Mouse (Mus musculus) forebrain, embryonic 15.5 days (tissue): ENCODE measurements around the gene Rpl18. TPM values are rescaled to one million over a fixed set of nuclear protein-coding genes. Genes with fewer than 3 reads are reported as not detected.

Experiments
- ATAC-seq: fragments of 200-750 bp; cut with Nextera tagmentation; replicated peaks from 2 replicates; pipeline ENCODE4 v1.8.0; 2017; ENCODE audit warnings: mild to moderate bottlenecking, moderate TSS enrichment, moderate library complexity
- H3K27ac ChIP-seq: fragments of 300-500 bp; sonication (generic); replicated peaks from 2 replicates; pipeline ENCODE4 v1.5.1; 2015; ENCODE audit warnings: mild to moderate bottlenecking, inconsistent platforms
- H3K27me3 ChIP-seq: fragments of 300-500 bp; sonication (generic); 2 replicates; pipeline ENCODE4 v1.6.1; 2015; ENCODE audit warnings: inconsistent platforms
- H3K36me3 ChIP-seq: fragments of 300-500 bp; sonication (generic); 2 replicates; pipeline ENCODE4 v1.6.1; 2015; ENCODE audit warnings: mild to moderate bottlenecking, inconsistent platforms
- H3K4me1 ChIP-seq: fragments of 300-500 bp; sonication (generic); 2 replicates; pipeline ENCODE4 v1.6.1; 2015; ENCODE audit warnings: inconsistent platforms
- H3K4me2 ChIP-seq: fragments of 300-500 bp; sonication (generic); replicated peaks from 2 replicates; pipeline ENCODE4 v1.6.1; 2015; ENCODE audit warnings: mild to moderate bottlenecking, inconsistent platforms
- H3K4me3 ChIP-seq: fragments of 300-500 bp; sonication (generic); 2 replicates; pipeline ENCODE4 v1.5.1; 2015; ENCODE audit warnings: mild to moderate bottlenecking, inconsistent platforms
- H3K9ac ChIP-seq: fragments of 300-500 bp; sonication (generic); replicated peaks from 2 replicates; pipeline ENCODE4 v1.6.1; 2015; ENCODE audit warnings: mild to moderate bottlenecking, inconsistent platforms
- H3K9me3 ChIP-seq: fragments of 300-500 bp; sonication (generic); 2 replicates; pipeline ENCODE4 v1.6.1; 2016; ENCODE audit warnings: inconsistent platforms
- WGBS: fragments of 180-500 bp; shearing (Covaris S2); methylation state at CpG from one replicate; pipeline ENCODE4 v1.1.7; 2015; ENCODE audit warnings: mixed read lengths; 5-methylcytosine and 5-hydroxymethylcytosine counted together
- polyA plus RNA-seq: library from polyadenylated mRNA; unstranded; fragments of >200 nt; fragmentation: Nextera tagmentation; extraction: Ambion mirVana; gene quantifications from 2 replicates; pipeline ENCODE4 v1.2.1, GENCODE M21; 2015

Gene Rpl18
- polyA plus RNA-seq, 1 experiment from 2014 or later = 633 TPM

DNA sequence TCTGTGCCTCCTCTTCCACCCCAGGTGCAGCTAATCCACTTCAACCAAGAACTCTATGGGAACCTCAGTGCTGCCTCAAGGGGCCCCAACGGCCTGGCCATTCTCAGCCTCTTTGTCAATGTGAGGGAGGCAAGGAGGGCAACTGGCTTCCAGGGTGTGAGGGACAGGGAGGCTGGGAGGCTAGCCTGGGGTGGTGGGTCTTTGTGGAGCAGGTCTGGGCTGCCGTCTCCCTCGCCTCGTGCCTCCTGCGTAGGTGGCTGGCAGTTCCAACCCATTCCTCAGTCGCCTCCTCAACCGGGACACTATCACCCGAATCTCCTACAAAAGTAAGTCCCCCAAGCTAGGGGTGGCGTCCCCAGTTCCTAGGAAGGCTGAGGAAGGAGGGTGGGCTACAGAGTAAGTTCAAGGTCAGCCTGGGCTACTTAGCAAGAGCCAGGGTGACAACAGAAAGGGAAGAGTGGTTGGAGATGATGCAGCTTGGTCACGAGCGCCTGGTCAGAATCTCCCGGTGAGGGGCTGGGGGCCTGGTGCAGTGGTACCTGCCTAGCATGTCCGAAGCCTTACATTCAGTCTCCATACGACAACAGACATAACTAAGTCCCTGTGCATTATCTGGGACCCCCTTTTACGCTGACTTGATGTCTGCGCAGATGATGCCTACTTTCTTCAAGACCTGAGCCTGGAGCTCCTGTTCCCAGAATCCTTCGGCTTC, 12.3 kb upstream of the Rpl18 start:
- Histone ChIP-seq H3K4me2 (peak overlapping the region; percentile 98), H3K4me1 (peaks cover 70% of the 10 kb centered on the region), H3K36me3 (no peaks in the 10 kb centered on the region), H3K27me3 (peaks cover 20% of the 10 kb centered on the region), H3K9ac (no peak overlapping the region; the same call in 1 of the 2 replicates), H3K4me3 (peak overlapping the region; percentile 56), H3K9me3 (no peaks in the 10 kb centered on the region), H3K27ac (peak overlapping the region; percentile 85)
- WGBS = 88% methylated on average over 17 of the region's 17 CpGs
- ATAC-seq = no peak

DNA sequence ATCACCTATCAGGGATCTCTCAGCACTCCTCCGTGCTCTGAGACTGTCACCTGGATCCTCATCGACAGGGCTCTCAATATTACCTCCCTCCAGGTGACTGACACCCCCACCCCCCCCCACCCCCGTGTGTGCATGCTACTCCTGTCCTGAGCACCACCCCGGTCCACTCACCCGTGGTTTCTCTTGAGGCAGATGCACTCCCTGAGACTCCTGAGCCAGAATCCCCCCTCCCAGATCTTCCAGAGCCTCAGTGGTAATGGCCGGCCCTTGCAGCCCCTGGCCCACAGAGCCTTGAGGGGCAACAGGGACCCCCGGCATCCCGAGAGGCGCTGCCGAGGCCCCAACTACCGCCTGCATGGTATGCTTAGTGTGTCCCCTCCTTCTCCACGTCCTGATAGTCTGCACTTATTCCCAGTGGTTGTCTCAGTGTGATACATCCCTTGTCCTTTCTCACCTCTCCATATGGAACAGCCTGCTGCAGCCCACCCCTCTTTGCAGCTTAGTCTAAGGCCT, 11.7 kb upstream of the Rpl18 start:
- 32% methylated on average over 12 of the region's 12 CpGs for WGBS
- Histone ChIP-seq H3K27ac (peak overlapping the region; percentile 85), H3K4me1 (peaks cover 76% of the 10 kb centered on the region), H3K27me3 (peaks cover 16% of the 10 kb centered on the region), H3K9ac (peak overlapping the region; percentile 39), H3K36me3 (no peaks in the 10 kb centered on the region), H3K4me3 (peak overlapping the region; percentile 56), H3K4me2 (peak overlapping the region; percentile 98), H3K9me3 (no peaks in the 10 kb centered on the region)
- 0 out of 2 replicates have a peak, but pooled peaks have one; percentile 0 for ATAC-seq

DNA sequence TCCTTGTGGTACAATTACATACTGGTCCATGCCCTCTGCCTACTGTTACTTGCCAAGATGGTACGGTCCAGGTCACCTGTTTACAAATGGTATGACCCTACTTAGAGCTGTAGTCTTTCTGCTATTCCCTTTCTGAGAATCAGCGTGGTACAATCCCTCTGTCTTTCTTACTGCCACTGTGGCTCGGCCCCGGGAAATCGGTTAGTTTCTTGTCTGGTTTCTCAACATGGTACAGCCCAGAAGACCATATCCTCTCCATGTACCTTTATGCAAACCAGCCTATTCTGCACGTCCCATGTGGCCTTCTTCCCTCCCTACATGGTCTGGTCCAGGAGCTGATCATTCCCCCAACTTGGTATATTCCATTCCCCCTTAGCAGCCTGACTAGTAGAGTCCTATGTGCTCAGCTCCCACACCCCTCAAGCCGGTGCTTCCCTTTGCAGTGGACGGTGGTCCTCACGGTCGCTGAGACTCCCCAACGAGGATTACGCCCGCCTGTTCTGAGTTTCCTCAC, 11.2 kb upstream of the Rpl18 start:
- H3K9me3 ChIP-seq = no peaks in the 10 kb centered on the region
- 1% methylated on average over 13 of the region's 13 CpGs for WGBS
- peak overlapping the region; percentile 85 for H3K27ac ChIP-seq
- H3K4me3 ChIP-seq = peak overlapping the region; percentile 56
- H3K9ac ChIP-seq = peak overlapping the region; percentile 39
- peaks cover 81% of the 10 kb centered on the region for H3K4me1 ChIP-seq
- ATAC-seq = peak; percentile 46
- H3K4me2 ChIP-seq = peak overlapping the region; percentile 98
- peaks cover 11% of the 10 kb centered on the region for H3K27me3 ChIP-seq
- no peaks in the 10 kb centered on the region for H3K36me3 ChIP-seq

DNA sequence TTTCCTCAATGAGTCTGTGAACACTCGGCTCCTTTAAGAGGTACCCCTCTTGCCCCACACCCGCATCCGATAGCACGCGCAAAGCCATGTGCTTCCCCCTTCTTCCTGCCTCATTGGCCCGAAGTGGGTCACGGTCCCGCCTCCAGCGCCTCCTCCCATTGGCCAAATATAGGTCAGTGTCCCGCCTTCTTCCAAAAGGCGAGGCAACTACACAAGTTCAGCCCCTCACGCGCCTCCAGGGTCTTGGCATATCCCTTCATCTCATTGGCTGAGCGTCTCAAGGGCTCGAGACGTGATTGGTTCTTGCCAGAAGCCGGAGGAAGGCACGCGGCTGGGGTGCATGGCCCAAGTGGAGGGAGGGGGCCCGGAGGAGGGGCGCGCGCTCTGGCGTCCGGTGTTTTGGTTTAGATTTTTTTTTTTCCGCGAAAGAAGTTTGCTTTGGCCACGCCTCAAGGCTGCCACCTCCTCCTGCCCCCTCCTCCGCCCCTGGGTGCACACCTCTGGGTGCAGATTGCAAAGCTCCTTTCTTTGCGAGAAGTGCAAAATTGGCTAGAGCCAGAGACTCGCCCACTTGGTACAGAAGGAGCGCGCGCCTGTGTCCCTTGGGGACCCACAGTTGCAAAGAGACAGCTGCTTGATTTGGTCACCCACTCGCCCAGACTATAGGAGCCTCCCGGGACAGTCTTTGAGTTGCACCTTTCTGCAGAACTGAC, 10.4 kb upstream of the Rpl18 start, which contains the start of gene Dbp:
Gene Dbp (plus strand): TSS at position 359 of the 713 bp plus-strand sequence.
- Histone ChIP-seq H3K9me3 (no peaks in the 10 kb centered on the region), H3K27ac (peak within 1 kb of the TSS; percentile 85), H3K9ac (peak within 1 kb of the TSS; percentile 70), H3K4me3 (peak within 1 kb of the TSS; percentile 56), H3K27me3 (0 out of 2 replicates have a peak, but pooled peaks cover 5% of the 10 kb centered on the region), H3K36me3 (peaks cover 2% of the 10 kb centered on the region; the same call in 1 of the 2 replicates), H3K4me2 (peak within 1 kb of the TSS; percentile 98), H3K4me1 (peaks cover 83% of the 10 kb centered on the region)
- ATAC-seq = peak; percentile 83
- under 1% methylated on average over 36 of the region's 36 CpGs for WGBS

DNA sequence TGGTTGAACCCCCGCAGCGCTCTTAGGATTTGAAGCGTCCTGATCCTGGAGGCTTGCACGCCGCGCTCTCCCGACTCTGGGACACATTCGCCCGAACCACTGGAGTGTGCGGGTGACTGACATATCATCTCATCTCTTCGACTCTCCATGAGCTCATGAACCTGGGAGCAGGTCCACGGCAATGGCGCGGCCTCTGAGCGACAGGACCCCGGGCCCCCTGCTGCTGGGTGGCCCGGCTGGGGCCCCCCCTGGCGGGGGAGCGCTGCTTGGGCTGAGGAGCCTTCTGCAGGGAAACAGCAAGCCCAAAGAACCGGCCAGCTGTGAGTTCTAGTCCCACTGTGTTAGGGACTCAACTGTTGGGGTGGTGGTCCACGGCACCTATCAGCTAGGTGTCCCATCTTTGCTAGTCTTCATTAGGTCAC, 9.8 kb upstream of the Rpl18 start:
- peaks cover 8% of the 10 kb centered on the region for H3K36me3 ChIP-seq
- peak overlapping the region; percentile 45 for H3K9ac ChIP-seq
- H3K4me1 ChIP-seq = peaks cover 78% of the 10 kb centered on the region
- under 1% methylated on average over 21 of the region's 21 CpGs for WGBS
- H3K27me3 ChIP-seq = no peaks in the 10 kb centered on the region
- no peaks in the 10 kb centered on the region for H3K9me3 ChIP-seq
- peak overlapping the region; percentile 85 for H3K27ac ChIP-seq
- no peak for ATAC-seq
- peak overlapping the region; percentile 98 for H3K4me2 ChIP-seq
- peak overlapping the region; percentile 56 for H3K4me3 ChIP-seq

DNA sequence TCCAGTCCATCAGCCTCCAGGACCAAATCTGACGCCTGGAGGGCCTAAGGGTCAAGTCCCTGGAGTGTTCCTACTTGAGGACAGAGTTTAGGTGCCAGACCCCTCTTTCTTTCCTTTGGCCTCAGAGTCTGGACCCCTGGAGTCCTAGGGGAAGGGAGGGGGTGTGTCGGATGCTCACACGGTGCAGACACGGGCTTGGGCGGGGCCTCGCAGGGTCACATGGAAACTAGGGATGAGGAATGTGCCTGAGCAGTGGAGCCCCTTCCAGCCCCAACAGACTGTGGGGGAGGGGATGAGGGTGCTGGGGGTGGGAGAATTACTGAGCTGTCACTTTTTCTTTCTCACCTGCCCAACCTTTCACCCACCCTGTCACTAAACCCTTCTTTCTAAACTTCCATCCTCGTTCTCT, 9.4 kb upstream of the Rpl18 start:
- no peak for ATAC-seq

DNA sequence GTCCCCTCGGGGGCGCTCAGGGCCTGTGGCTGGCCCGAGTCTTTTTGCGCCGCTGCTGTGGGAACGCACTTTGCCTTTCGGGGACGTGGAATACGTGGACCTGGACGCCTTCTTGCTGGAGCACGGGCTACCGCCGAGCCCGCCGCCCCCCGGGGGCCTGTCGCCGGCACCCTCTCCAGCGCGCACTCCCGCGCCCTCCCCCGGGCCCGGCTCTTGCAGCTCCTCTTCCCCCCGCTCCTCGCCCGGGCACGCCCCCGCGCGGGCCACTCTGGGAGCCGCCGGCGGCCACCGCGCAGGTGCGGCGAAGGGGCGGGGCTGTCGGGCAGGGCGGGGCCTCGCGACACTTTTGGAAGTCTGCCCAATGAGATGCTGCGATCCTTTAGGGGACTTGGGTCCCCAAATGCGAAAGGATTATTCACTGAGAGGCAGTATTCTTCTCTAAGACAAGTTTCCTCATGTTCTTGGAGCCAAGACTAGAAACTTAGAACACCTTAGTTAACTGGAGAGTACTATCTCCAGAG, 8.5 kb upstream of the Rpl18 start:
- Histone ChIP-seq H3K27ac (peak overlapping the region; percentile 70), H3K4me1 (peaks cover 64% of the 10 kb centered on the region), H3K36me3 (peaks cover 21% of the 10 kb centered on the region), H3K4me3 (peak overlapping the region; percentile 56), H3K4me2 (peak overlapping the region; percentile 98), H3K9ac (peak overlapping the region; percentile 70), H3K27me3 (no peaks in the 10 kb centered on the region), H3K9me3 (no peaks in the 10 kb centered on the region)
- ATAC-seq = no peak
- WGBS = under 1% methylated on average over 45 of the region's 45 CpGs

More for the DNA sequence above, 9.4 kb upstream of the Rpl18 start:
- H3K36me3 ChIP-seq = peaks cover 12% of the 10 kb centered on the region
- H3K4me3 ChIP-seq = peak overlapping the region; percentile 56
- H3K27me3 ChIP-seq = no peaks in the 10 kb centered on the region
- H3K4me1 ChIP-seq = peaks cover 73% of the 10 kb centered on the region
- peak overlapping the region; percentile 70 for H3K9ac ChIP-seq
- no peaks in the 10 kb centered on the region for H3K9me3 ChIP-seq
- peak overlapping the region; percentile 98 for H3K4me2 ChIP-seq
- 0% methylated on average over 7 of the region's 7 CpGs for WGBS
- peak overlapping the region; percentile 85; the same call in 1 of the 2 replicates for H3K27ac ChIP-seq

DNA sequence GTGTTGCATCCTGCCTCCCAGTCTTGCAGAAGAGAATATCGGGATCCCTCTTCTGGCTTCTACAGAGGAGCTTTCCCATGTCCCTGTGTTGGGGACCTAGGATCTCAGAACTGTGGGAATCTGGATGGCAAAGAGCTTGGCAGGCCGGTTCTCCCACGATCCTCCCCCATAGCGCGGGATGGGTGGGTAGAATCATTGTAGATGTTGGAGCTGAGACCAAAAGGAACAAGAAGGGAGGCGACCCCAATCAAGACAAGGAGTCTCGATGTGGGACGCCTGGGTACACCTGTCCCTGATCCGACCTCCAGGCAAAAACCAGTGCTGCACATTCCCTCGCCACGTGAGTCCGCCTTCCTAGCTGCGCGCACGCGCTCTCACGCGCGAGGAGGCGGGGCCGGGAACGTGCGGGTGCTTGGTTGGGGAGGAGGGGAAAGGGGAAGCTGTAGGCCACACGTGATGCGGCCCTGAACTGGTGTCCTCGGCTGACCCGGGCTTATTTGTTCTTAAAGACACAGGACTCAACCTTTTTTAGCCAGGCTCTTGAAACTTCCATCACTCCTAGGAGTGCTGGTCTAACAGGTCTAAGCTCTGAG, 7.8 kb upstream of the Rpl18 start:
- H3K9ac ChIP-seq = peak overlapping the region; percentile 70
- under 1% methylated on average over 27 of the region's 27 CpGs for WGBS

DNA sequence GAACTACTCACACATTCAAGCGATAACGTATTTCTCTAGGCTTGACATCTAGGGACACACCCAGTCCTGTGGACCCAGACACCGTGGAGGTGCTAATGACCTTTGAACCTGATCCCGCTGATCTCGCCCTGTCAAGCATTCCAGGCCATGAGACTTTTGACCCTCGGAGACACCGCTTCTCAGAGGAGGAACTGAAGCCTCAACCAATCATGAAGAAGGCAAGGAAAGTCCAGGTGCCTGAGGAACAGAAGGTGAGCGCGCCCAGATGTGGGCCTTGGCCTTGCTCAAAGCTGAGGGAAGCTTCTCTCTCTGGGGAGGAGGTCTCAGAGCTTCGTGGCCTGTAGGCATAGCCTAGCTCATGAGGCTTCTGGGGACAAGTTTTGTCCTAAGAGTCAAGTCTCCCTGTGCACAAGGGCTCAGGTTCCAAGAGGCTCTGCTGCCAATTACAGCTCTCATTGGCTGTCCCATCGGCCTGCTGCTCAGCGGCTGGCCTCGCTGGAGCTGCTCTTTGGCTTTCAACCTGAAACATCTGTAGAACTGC, 7.0 kb upstream of the Rpl18 start:
- H3K36me3 ChIP-seq = peaks cover 36% of the 10 kb centered on the region
- no peak overlapping the region for H3K4me3 ChIP-seq
- no peaks in the 10 kb centered on the region for H3K9me3 ChIP-seq
- no peaks in the 10 kb centered on the region for H3K27me3 ChIP-seq
- 60% methylated on average over 13 of the region's 13 CpGs for WGBS
- peaks cover 58% of the 10 kb centered on the region for H3K4me1 ChIP-seq
- no peak for ATAC-seq
- no peak overlapping the region for H3K9ac ChIP-seq
- H3K4me2 ChIP-seq = peak overlapping the region; percentile 98
- H3K27ac ChIP-seq = peak overlapping the region; percentile 24

More for the DNA sequence above, 7.8 kb upstream of the Rpl18 start:
- H3K4me3 ChIP-seq = peak overlapping the region; percentile 56
- ATAC-seq = no peak
- H3K9me3 ChIP-seq = no peaks in the 10 kb centered on the region
- peaks cover 63% of the 10 kb centered on the region for H3K4me1 ChIP-seq
- peak overlapping the region; percentile 70 for H3K27ac ChIP-seq
- H3K4me2 ChIP-seq = peak overlapping the region; percentile 98
- peaks cover 28% of the 10 kb centered on the region for H3K36me3 ChIP-seq
- H3K27me3 ChIP-seq = no peaks in the 10 kb centered on the region

DNA sequence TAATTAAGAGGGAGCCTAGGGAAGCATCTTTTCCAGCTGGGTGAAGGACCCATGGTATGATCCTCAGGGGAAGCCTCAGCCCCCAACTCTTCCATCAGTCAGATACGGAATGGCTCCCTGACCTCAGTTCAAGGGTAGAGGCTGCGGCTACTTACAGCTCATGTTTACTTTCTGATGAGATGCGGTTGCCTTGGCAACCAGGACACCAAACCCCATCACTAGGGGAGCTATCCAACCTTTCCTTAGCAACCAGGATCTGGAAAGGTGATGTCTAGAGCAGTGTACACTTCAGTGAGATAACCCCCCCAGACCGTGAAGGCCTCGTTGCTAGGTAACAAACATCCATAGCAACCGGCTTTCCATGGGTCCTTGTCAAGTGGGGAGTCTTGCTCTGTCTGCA, 6.2 kb upstream of the Rpl18 start:
- Histone ChIP-seq H3K27ac (peak overlapping the region; percentile 69), H3K4me1 (peaks cover 54% of the 10 kb centered on the region), H3K9me3 (no peaks in the 10 kb centered on the region), H3K4me2 (peak overlapping the region; percentile 98; the same call in 1 of the 2 replicates), H3K27me3 (no peaks in the 10 kb centered on the region), H3K36me3 (peaks cover 38% of the 10 kb centered on the region), H3K9ac (no peak overlapping the region), H3K4me3 (no peak overlapping the region)
- 47% methylated on average over 6 of the region's 6 CpGs for WGBS
- ATAC-seq = no peak

DNA sequence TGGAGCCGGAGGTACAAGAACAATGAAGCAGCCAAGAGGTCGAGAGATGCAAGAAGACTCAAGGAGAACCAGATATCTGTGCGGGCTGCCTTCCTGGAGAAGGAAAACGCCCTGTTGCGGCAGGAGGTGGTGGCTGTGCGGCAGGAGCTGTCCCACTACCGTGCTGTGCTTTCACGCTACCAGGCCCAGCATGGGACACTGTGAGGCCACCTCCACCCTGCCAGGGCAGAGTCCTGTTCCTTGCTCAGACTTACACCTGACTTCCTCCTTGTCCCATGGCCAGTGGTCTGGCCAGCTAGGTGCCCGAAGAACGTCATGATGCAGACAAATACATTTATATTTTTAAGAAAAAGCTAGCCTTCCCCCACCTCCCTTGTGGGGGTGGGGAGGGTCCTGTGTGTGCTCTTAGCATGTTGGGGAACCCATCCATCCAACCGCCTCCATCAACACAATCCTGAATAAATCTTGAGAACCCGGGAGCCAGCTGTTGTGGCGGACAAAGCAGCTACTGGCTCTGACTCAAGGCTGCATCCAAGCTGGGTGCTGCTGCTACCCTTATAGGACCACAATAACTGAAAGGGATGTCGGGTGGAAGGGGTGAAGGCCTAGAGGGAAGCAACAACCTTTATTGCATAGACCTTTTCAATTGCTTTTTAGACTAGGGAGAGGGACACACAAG, 5.4 kb upstream of the Rpl18 start:
- 79% methylated on average over 14 of the region's 14 CpGs for WGBS
- Histone ChIP-seq H3K4me3 (no peak overlapping the region), H3K27ac (peak overlapping the region; percentile 69), H3K36me3 (peaks cover 38% of the 10 kb centered on the region), H3K27me3 (no peaks in the 10 kb centered on the region), H3K4me1 (peaks cover 60% of the 10 kb centered on the region), H3K9ac (no peak overlapping the region), H3K9me3 (no peaks in the 10 kb centered on the region), H3K4me2 (no peak overlapping the region)
- no peak for ATAC-seq
